Mouse (Mus musculus): ENCODE measurements around the gene Mgme1. TPM values are rescaled to one million over a fixed set of nuclear protein-coding genes. Genes with fewer than 3 reads are reported as not detected.

Mgme1 gene
- total RNA-seq (2023; ENCODE audit: inconsistent age) = 8.4 to 10.9 TPM (median 9.2 TPM) in 4 replicates

DNA sequence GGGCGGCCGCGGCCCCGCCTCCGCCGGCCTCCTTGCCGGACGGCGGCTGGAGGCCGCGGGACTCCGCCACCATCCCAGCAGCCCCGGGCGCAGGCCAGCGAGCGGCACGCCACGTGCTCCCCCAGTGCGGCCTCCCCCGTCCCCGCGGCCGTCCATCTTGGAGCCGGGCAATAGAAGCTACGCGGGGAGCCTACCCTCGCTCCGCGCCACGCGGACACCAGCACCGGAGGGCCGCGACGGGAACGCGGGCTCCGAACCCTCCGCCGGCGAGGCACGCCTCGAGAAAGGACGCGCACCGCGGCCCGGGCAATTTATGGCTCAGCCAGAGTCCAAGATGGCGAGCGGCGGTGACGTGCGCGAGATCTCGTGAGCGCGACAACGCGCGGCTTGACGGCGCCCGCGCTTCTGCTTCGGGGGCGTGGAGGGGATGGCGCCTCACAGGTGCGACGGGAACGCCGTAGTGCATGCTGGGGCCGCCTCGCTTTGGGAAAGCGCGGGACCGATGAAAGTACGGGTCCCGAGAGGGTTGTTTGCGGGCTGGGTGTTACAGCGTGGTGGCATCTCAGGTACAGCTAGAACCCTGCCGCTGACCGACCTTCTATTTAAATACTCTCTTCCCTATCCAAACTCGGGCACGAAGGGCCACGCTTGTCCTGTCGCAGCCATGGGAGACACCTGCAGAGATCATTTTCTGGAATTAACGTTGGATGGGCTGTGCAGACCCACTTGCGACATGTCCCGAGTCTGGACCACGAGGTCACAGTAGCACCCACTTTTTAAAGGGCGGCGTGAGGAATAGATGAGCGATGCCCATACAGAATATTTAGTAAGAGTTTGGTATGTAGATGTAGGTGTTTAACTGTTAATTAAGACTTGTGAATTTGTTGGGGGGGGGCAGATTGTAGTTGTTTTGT lies at the start of gene Mgme1, which contains the start of gene Snx5:
Gene Mgme1 (plus strand): TSS at position 157 of the 914 bp plus-strand sequence.
Gene Snx5 (minus strand): TSS at position 400 of the 914 bp plus-strand sequence.

Other genes with a start within 250 kb of the Mgme1 start
- not detected in 4 replicates for gene Banf2, start 237.6 kb upstream of the Mgme1 start, total RNA-seq (2023; ENCODE audit: inconsistent age)
- 1,269 to 1,383 TPM (median 1,353 TPM) in 4 replicates for gene Snx5, start 243 bp downstream of the Mgme1 start, total RNA-seq (2023; ENCODE audit: inconsistent age)
- gene Ovol2, start 61.5 kb downstream of the Mgme1 start, total RNA-seq (2023; ENCODE audit: inconsistent age) = not detected in 4 replicates
- 33.0 to 46.9 TPM (median 37.0 TPM) in 4 replicates for gene Kat14, start 98.3 kb downstream of the Mgme1 start, total RNA-seq (2023; ENCODE audit: inconsistent age)
- 1.2 to 6.3 TPM (median 4.0 TPM) in 4 replicates for gene Pet117, start 98.3 kb downstream of the Mgme1 start, total RNA-seq (2023; ENCODE audit: inconsistent age)

All from B cell, adult (primary cell).